Mouse (Mus musculus) ES-E14 (cell line): Measurements from ENCODE around the gene Asf1b. TPM values are rescaled to one million over a fixed set of nuclear protein-coding genes. Genes with fewer than 3 reads are reported as not detected.

Experiments
- DNase-seq: peaks from one replicate; pipeline ENCODE4 v3.0.0-alpha.2; 2013; ENCODE audit warnings: low read depth, low spot score
- H3K27ac ChIP-seq: 2 replicates; pipeline ENCODE4 v1.5.1; 2012; ENCODE audit warnings: low read depth, mild to moderate bottlenecking, low read length, moderate library complexity, mixed read lengths; ENCODE audit not compliant: poor library complexity, insufficient read depth, severe bottlenecking
- H3K36me3 ChIP-seq: 2 replicates; pipeline ENCODE4 v1.6.1; 2012; ENCODE audit warnings: mild to moderate bottlenecking, low read length, moderate library complexity, mixed read lengths; ENCODE audit not compliant: control insufficient read depth, poor library complexity, insufficient read depth, severe bottlenecking
- H3K4me1 ChIP-seq, 2 experiments: fragments of 150-350 bp in 1 of 2; sonication (generic) in 1 of 2; 2 replicates each; pipeline ENCODE4 v1.6.1; 2012; ENCODE audit warnings: low read length in 2 of 2, mild to moderate bottlenecking in 1 of 2, mixed read lengths in 1 of 2; ENCODE audit not compliant: control insufficient read depth in 2 of 2, insufficient read depth in 2 of 2, poor library complexity in 1 of 2
- H3K4me3 ChIP-seq, 2 experiments: fragments of 150-350 bp in 1 of 2; sonication (generic) in 1 of 2; 2 replicates each; pipeline ENCODE4 v1.5.1; 2012; ENCODE audit warnings: low read length in 2 of 2, low read depth in 1 of 2, mild to moderate bottlenecking in 1 of 2, mixed read lengths in 1 of 2; ENCODE audit not compliant: insufficient read depth in 1 of 2, poor library complexity in 1 of 2, severe bottlenecking in 1 of 2
- H3K9ac ChIP-seq: 2 replicates; pipeline ENCODE4 v1.6.1; 2012; ENCODE audit warnings: low read depth, mild to moderate bottlenecking, low read length, mixed read lengths; ENCODE audit not compliant: poor library complexity, insufficient read depth, severe bottlenecking
- H3K9me3 ChIP-seq: fragments of 150-350 bp; sonication (generic); 2 replicates; pipeline ENCODE4 v1.6.1; 2012; ENCODE audit warnings: low read depth, mild to moderate bottlenecking, low read length; ENCODE audit not compliant: control insufficient read depth, insufficient read depth
- CHD2 ChIP-seq: IDR thresholded peaks from 2 replicates; pipeline ENCODE4 v1.6.1; 2014; ENCODE audit warnings: mild to moderate bottlenecking, low read depth, low read length, inconsistent platforms
- HCFC1 ChIP-seq: IDR thresholded peaks from 2 replicates; pipeline ENCODE4 v1.6.1; 2012; ENCODE audit warnings: low read length, inconsistent platforms, borderline replicate concordance; ENCODE audit not compliant: insufficient read depth
- MAFK ChIP-seq: IDR thresholded peaks from 2 replicates; pipeline ENCODE4 v1.6.1; 2014; ENCODE audit warnings: mild to moderate bottlenecking, low read depth, low read length, inconsistent platforms; ENCODE audit not compliant: insufficient read depth
- ZC3H11A ChIP-seq: IDR thresholded peaks from 2 replicates; pipeline ENCODE4 v1.6.1; 2012; ENCODE audit warnings: low read depth, mild to moderate bottlenecking, inconsistent platforms, low read length, borderline replicate concordance
- ZNF384 ChIP-seq: IDR thresholded peaks from 2 replicates; pipeline ENCODE4 v1.6.1; 2012; ENCODE audit warnings: low read depth, low read length, inconsistent platforms
- in situ Hi-C, 2 experiments: fragments of 600-800 bp; cut with MboI; formaldehyde crosslinking; loops; one replicate each; pipeline ENCODE4 v1.15.1; 2025; ENCODE audit warnings: low sequenced_read_pairs in 2 of 2, inconsistent platforms in 1 of 2; ENCODE audit not compliant: unreplicated experiment in 2 of 2
- total RNA-seq: library from RNA; depleted of rRNA; stranded (reverse); fragments of 300-350 nt; gene quantifications from 2 replicates; pipeline ENCODE4 v1.2.3, GENCODE M21; 2012

The Asf1b gene
- total RNA-seq, 1 experiment, result 43.3 TPM

DNA sequence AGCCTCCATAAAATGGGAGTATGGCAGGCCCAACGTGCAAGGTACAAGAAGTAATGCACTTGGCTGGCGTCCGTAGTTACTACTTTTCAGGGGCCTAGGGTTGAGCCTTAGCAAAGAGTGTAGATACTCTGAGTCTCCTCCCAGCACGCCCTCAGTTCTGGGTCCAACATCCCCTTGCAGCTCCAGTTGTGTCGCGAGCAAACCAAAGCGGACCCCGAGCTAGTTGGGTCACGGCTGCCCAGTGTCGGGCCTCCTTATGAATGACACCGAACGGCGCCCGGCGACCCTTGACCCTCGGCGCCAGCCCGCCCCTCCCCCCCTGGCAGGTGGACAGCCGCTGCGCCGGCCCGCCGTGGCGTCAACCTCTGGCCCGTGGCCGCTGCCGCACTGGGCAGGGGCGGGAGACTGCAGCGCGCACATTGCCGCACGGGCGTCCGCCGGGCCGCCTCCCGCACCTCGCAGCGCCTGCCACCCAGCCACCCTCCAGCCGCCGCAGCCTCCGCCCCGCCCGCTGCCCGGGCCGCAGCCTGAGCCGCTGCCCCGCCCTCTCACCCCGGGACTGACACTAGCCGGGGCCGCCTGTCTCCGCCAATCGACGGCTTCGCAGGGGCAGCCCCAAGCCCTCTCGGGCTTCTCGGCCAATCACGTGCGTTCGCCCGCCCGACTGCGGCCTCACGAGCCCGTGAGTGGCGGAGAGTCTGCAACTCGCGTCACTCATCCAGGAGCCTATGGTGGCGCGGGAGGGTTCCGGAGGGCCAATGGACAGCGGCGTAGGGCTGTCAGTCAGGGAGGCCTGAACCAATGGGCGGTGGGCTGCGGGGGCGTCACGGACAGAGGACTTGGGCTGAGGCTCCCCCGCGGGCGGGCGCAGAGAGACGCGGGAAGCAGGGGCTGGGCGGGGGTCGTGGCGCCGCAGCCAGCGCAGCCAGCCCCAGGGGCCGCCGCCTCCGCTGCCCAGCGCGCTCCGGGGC, 17.1 kb downstream of the Asf1b start, which contains the start of gene Prkaca:
TSS of gene Prkaca (plus strand) at position 844 of the 971 bp plus-strand sequence.
- Histone ChIP-seq H3K27ac (no peak within 1 kb of the TSS), H3K36me3 (peaks cover 15% of the 10 kb centered on the region), H3K9me3 (no peaks in the 10 kb centered on the region), H3K4me1 (peaks cover 2 to 10% of the 10 kb centered on the region in 2 experiments; a peak in 1 of 4 replicates), H3K4me3 (peak within 1 kb of the TSS; percentile 88 to 94), H3K9ac (peak within 1 kb of the TSS; percentile 77)
- in situ Hi-C loops, result no loop called here
- peak; percentile 97 for DNase-seq
- peak; percentile 95 for TF ChIP-seq CHD2
- TF ChIP-seq ZC3H11A, result no peak
- TF ChIP-seq MAFK, result no peak

- H3K27ac ChIP-seq, result no peak overlapping the region
Observed at GRCm38 (mm10) chr8:83973161-83974031, 18.1 kb downstream of the Asf1b start.

DNA sequence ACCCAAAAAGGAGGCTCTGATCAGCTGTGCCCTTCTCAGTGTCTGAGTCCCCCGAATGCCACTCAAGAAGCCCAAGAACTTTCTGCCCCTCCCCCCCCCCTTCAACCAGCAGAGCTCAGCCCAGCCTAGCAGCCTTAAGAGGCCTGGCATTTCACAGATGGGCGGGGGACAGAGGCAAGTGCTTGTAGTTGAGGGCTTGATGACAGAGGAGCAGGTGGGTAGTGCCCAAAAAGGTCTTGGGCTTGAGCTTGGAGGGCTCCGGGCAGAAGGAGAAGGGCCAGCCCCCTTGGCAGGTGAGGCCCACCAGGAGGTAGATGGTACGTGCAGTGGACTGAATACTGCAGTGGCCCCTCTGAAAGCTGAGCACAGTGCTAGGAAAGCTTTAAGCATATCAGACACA, 19.2 kb downstream of the Asf1b start:
- TF ChIP-seq ZNF384 (no peak), CHD2 (no peak), HCFC1 (no peak), ZC3H11A (no peak), MAFK (no peak)
- peaks cover 3% of the 10 kb centered on the region; the same call in 1 of the 2 replicates for H3K36me3 ChIP-seq
- no peaks in the 10 kb centered on the region for H3K9me3 ChIP-seq
- no peak overlapping the region for H3K9ac ChIP-seq
- H3K4me1 ChIP-seq, result peaks cover 2 to 10% of the 10 kb centered on the region in 2 experiments; a peak in 1 of 4 replicates
- no peak overlapping the region for H3K27ac ChIP-seq
- H3K4me3 ChIP-seq, result no peak overlapping the region
- in situ Hi-C loops, result no loop called here
- no peak for DNase-seq

More at GRCm38 (mm10) chr8:83973161-83974031, 18.1 kb downstream of the Asf1b start:
- Histone ChIP-seq H3K9ac (peak overlapping the region; percentile 77), H3K36me3 (peaks cover 8% of the 10 kb centered on the region), H3K9me3 (no peaks in the 10 kb centered on the region), H3K4me1 (peaks cover 2 to 10% of the 10 kb centered on the region in 2 experiments; a peak in 1 of 4 replicates), H3K4me3 (peak overlapping the region; percentile 88 to 94)
- TF ChIP-seq CHD2 (no peak), ZNF384 (no peak), HCFC1 (no peak), MAFK (no peak), ZC3H11A (no peak)
- in situ Hi-C loops, result no loop called here
- no peak for DNase-seq

DNA sequence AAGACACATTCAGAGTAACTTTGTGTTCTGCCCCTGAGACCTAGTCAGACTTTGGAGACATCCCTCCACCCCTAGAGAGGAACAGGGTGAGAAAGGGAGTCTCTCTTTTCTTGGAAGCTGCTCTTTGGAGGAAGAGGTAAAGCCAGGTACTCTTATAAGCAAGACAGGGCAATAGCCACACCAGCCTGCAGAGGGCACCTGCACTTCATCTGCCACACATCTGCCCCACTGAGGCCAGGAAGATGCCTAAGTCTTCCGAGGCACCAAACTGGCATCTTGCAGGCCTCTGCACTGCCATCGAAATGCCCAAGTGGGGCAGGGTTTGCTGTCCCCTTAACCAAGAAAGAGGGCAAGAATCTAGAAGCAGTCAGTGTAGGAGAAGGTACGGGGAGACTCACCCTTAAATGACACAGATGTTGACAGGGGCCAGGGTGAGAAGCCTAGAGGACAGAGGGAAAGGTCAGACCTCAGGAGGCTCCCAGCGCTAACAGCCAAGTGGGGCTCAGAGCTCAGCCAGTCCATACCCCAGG, 20.9 kb downstream of the Asf1b start:
- Histone ChIP-seq H3K27ac (no peak overlapping the region), H3K4me3 (no peak overlapping the region), H3K9ac (no peak overlapping the region), H3K9me3 (no peaks in the 10 kb centered on the region), H3K4me1 (peaks cover 2 to 10% of the 10 kb centered on the region in 2 experiments; a peak in 1 of 4 replicates), H3K36me3 (peaks cover 2% of the 10 kb centered on the region; the same call in 1 of the 2 replicates)
- TF ChIP-seq MAFK (no peak), ZC3H11A (no peak), CHD2 (no peak), HCFC1 (no peak), ZNF384 (no peak)
- no peak for DNase-seq
- in situ Hi-C loops, result no loop called here
